Mouse (Mus musculus): ENCODE data around the gene Sh3bp5.
"Not testable (repeated sequence)": the region's sequence is repeated elsewhere in the genome, so short reads cannot be mapped to it uniquely, and the experiment has no call there.

GRCm38 (mm10) chr14:31453946-31454345 lies 18.1 kb upstream of the Sh3bp5 start:
- TF ChIP-seq TAL1, GATA1 (IDR thresholded peaks at IDR 0.05; ENCODE audit: low read length): not testable (repeated sequence)
